Mouse (Mus musculus) limb, embryonic 13.5 days (tissue): ENCODE measurements around the gene Cdh15. TPM values are rescaled to one million over a fixed set of nuclear protein-coding genes. Genes with fewer than 3 reads are reported as not detected.

Experiments used
- ATAC-seq: fragments of 200-750 bp; cut with Nextera tagmentation; 2 replicates; pipeline ENCODE4 v1.8.0; 2017; ENCODE audit warnings: low read depth, moderate number of reproducible peaks, moderate TSS enrichment; ENCODE audit not compliant: low FRiP score
- H3K27ac ChIP-seq: fragments of 300-500 bp; sonication (generic); 2 replicates; pipeline ENCODE4 v1.5.1; 2015; ENCODE audit warnings: inconsistent platforms, mild to moderate bottlenecking, moderate library complexity
- H3K27me3 ChIP-seq: fragments of 300-500 bp; sonication (generic); 2 replicates; pipeline ENCODE4 v1.6.1; 2015; ENCODE audit warnings: mild to moderate bottlenecking, inconsistent platforms
- H3K36me3 ChIP-seq: fragments of 300-500 bp; sonication (generic); 2 replicates; pipeline ENCODE4 v1.6.1; 2015; ENCODE audit warnings: inconsistent platforms, mild to moderate bottlenecking, moderate library complexity
- H3K4me1 ChIP-seq: fragments of 300-500 bp; sonication (generic); 2 replicates; pipeline ENCODE4 v1.6.1; 2015; ENCODE audit warnings: inconsistent platforms
- H3K4me2 ChIP-seq: fragments of 300-500 bp; sonication (generic); replicated peaks from 2 replicates; pipeline ENCODE4 v1.6.1; 2015; ENCODE audit warnings: inconsistent platforms, mild to moderate bottlenecking, moderate library complexity
- H3K4me3 ChIP-seq: fragments of 300-500 bp; sonication (generic); 2 replicates; pipeline ENCODE4 v1.5.1; 2015; ENCODE audit warnings: moderate library complexity, mild to moderate bottlenecking, inconsistent platforms
- H3K9ac ChIP-seq: fragments of 300-500 bp; sonication (generic); 2 replicates; pipeline ENCODE4 v1.6.1; 2015; ENCODE audit warnings: mild to moderate bottlenecking, inconsistent platforms
- H3K9me3 ChIP-seq: fragments of 300-500 bp; sonication (generic); 2 replicates; pipeline ENCODE4 v1.6.1; 2016; ENCODE audit warnings: inconsistent platforms
- WGBS: fragments of 180-500 bp; shearing (Covaris S2); methylation state at CpG from one replicate; pipeline ENCODE4 v1.1.7; 2015; 5-methylcytosine and 5-hydroxymethylcytosine counted together
- polyA plus RNA-seq: library from polyadenylated mRNA; unstranded; fragments of >200 nt; fragmentation: Nextera tagmentation; extraction: Ambion mirVana; gene quantifications from 2 replicates; pipeline ENCODE4 v1.2.1, GENCODE M21; 2015

The Cdh15 gene
- polyA plus RNA-seq, 1 experiment from 2014 or later: 28.6 TPM

- no peak overlapping the region for H3K4me2 ChIP-seq
- peaks cover 35% of the 10 kb centered on the region for H3K36me3 ChIP-seq
- H3K9me3 ChIP-seq: no peaks in the 10 kb centered on the region
- no peaks in the 10 kb centered on the region for H3K27me3 ChIP-seq
- H3K27ac ChIP-seq: no peak overlapping the region
- 49% methylated on average over 3 of the region's 3 CpGs for WGBS
- peaks cover 27% of the 10 kb centered on the region for H3K4me1 ChIP-seq
- H3K9ac ChIP-seq: no peak overlapping the region
- no peak overlapping the region for H3K4me3 ChIP-seq
- no peak for ATAC-seq
Observed at GRCm38 (mm10) chr8:122916766-122917165, 69.0 kb downstream of the Cdh15 start.

Other genes starting within 250 kb of the Cdh15 start
- gene Galns, start 236.5 kb upstream of the Cdh15 start, polyA plus RNA-seq: 9.0 and 9.7 TPM in 2 replicates
- gene Trappc2l, start 236.3 kb upstream of the Cdh15 start, polyA plus RNA-seq: 49.6 and 55.6 TPM in 2 replicates
- gene Pabpn1l, start 225.2 kb upstream of the Cdh15 start, polyA plus RNA-seq: not detected in 2 replicates
- gene Cbfa2t3, start 148.9 kb upstream of the Cdh15 start, polyA plus RNA-seq: 4.3 and 4.8 TPM in 2 replicates
- 18.2 and 19.8 TPM in 2 replicates for gene Acsf3, start 72.5 kb upstream of the Cdh15 start, polyA plus RNA-seq
- gene Ankrd11, start 194.3 kb downstream of the Cdh15 start, polyA plus RNA-seq: 40.9 and 48.7 TPM in 2 replicates
- gene Spg7, start 215.0 kb downstream of the Cdh15 start, polyA plus RNA-seq: 40.8 and 41.5 TPM in 2 replicates